Mouse (Mus musculus) megakaryocyte progenitor cell, adult 5-6 weeks (primary cell): ENCODE data around the gene Cxcl14. TPM values are rescaled to one million over a fixed set of nuclear protein-coding genes. Genes with fewer than 3 reads are reported as not detected.

Experiments
- ATAC-seq: replicated peaks from 2 replicates; pipeline ENCODE4 v1.8.0; 2016; ENCODE audit warnings: mild to moderate bottlenecking, moderate TSS enrichment, inconsistent platforms; ENCODE audit not compliant: poor library complexity
- total RNA-seq, 2 experiments: library from RNA; stranded (forward) in 1 of 2; stranded (reverse) in 1 of 2; fragments of 157-497, 149-512 nt in 1 of 2; fragments of 200-1000 nt in 1 of 2; gene quantifications; 2 replicates each; pipeline versions ENCODE4 v1.2.3 to v1.2.4; 2015 to 2017

Cxcl14 gene
- total RNA-seq, 2 experiments from 2014 or later: not detected

GRCm38 (mm10) chr13:56294908-56295307 is 1.4 kb downstream of the Cxcl14 start:
- ATAC-seq: no peak

- no peak for ATAC-seq
These were observed 6.4 kb downstream of the Cxcl14 start for GRCm38 (mm10) chr13:56289998-56290397.

GRCm38 (mm10) chr13:56289261-56289660 is 7.1 kb downstream of the Cxcl14 start:
- no peak for ATAC-seq

GRCm38 (mm10) chr13:56288601-56289000 is 7.8 kb downstream of the Cxcl14 start:
- no peak for ATAC-seq

GRCm38 (mm10) chr13:56287091-56287490 is 9.3 kb downstream of the Cxcl14 start:
- no peak for ATAC-seq

GRCm38 (mm10) chr13:56283321-56283720 is 13.0 kb downstream of the Cxcl14 start:
- no peak for ATAC-seq

GRCm38 (mm10) chr13:56280356-56280755 is 16.0 kb downstream of the Cxcl14 start:
- no peak for ATAC-seq

- ATAC-seq: peak; percentile 72
These were observed 16.9 kb downstream of the Cxcl14 start for GRCm38 (mm10) chr13:56279439-56279838.

GRCm38 (mm10) chr13:56275171-56275570 is 21.2 kb downstream of the Cxcl14 start:
- no peak for ATAC-seq

GRCm38 (mm10) chr13:56270124-56270523 is 26.2 kb downstream of the Cxcl14 start:
- ATAC-seq: no peak

GRCm38 (mm10) chr13:56267396-56267795 is 29.0 kb downstream of the Cxcl14 start:
- ATAC-seq: no peak

GRCm38 (mm10) chr13:56266435-56266834 is 29.9 kb downstream of the Cxcl14 start:
- ATAC-seq: peak; percentile 55

GRCm38 (mm10) chr13:56265661-56266060 is 30.7 kb downstream of the Cxcl14 start:
- ATAC-seq: no peak

GRCm38 (mm10) chr13:56262269-56262668 is 34.1 kb downstream of the Cxcl14 start:
- no peak for ATAC-seq

GRCm38 (mm10) chr13:56260344-56260780 is 36.0 kb downstream of the Cxcl14 start:
- ATAC-seq: peak; percentile 39; the same call in 1 of the 2 replicates

GRCm38 (mm10) chr13:56259926-56260250 is 36.5 kb downstream of the Cxcl14 start:
- no peak for ATAC-seq

GRCm38 (mm10) chr13:56259021-56259925 is 37.1 kb downstream of the Cxcl14 start:
- ATAC-seq: 0 out of 2 replicates have a peak, but pooled peaks have one; percentile 23

GRCm38 (mm10) chr13:56258196-56259020 is 37.9 kb downstream of the Cxcl14 start:
- ATAC-seq: no peak

- ATAC-seq: no peak
These were observed 38.7 kb downstream of the Cxcl14 start for GRCm38 (mm10) chr13:56257469-56258153.

GRCm38 (mm10) chr13:56256716-56257299 is 39.5 kb downstream of the Cxcl14 start:
- ATAC-seq: no peak

GRCm38 (mm10) chr13:56253379-56253778 is 43.0 kb downstream of the Cxcl14 start:
- peak; percentile 55 for ATAC-seq
